Mouse (Mus musculus) Patski (cell line): Measurements from ENCODE around the gene Etnk2. TPM values are rescaled to one million over a fixed set of nuclear protein-coding genes. Genes with fewer than 3 reads are reported as not detected.
A peak's percentile ranks its signal among the peaks of the same experiment; 100 is the strongest.

Experiments
- ATAC-seq: fragments of 100-300 bp; one replicate; pipeline ENCODE4 v1.8.0; 2021
- CTCF ChIA-PET: fragments of 350-600 bp; sonication (Branson Sonifier 250); formaldehyde crosslinking; loops from one replicate; lab custom pipeline; 2022; ENCODE audit warnings: inconsistent platforms; lab: Charles Lee
- POLR2A ChIA-PET: fragments of 350-600 bp; sonication (Branson Sonifier 250); formaldehyde crosslinking; loops from one replicate; lab custom pipeline; 2022; ENCODE audit warnings: antibody characterized with exemption, inconsistent platforms; lab: Charles Lee
- DNase-seq: peaks from one replicate; pipeline ENCODE4 v3.0.0-alpha.2; 2011; ENCODE audit warnings: low read depth, low spot score
- H3K27me3 ChIP-seq: fragments of 371-371 bp; one replicate; pipeline ENCODE4 v1.5.1; 2021
- CTCF ChIP-seq: fragments of 100-300 bp; IDR thresholded peaks from one replicate; pipeline ENCODE4 v1.5.1; 2021
- in situ Hi-C: fragments of 300-500 bp; cut with MboI; formaldehyde crosslinking; loops from 3 replicates; pipeline ENCODE4 v1.11.1; 2018; ENCODE audit warnings: low pct_unique_long_range_greater_than_20kb, mixed read lengths
- polyA plus RNA-seq: library from polyadenylated mRNA; unstranded; gene quantifications from one replicate; pipeline ENCODE4 v1.2.3, GENCODE M21; 2021

The Etnk2 gene
- polyA plus RNA-seq, 1 experiment from 2014 or later = 0.51 TPM

GRCm38 (mm10) chr1:133421975-133422570 lies 58.7 kb downstream of the Etnk2 start:
- TF ChIP-seq CTCF = no peak

GRCm38 (mm10) chr1:133422615-133423161 lies 59.3 kb downstream of the Etnk2 start:
- ChIA-PET POLR2A (no interaction called here), CTCF (interaction anchor here (1.0 kb wide), 1 partner anchor 42 kb away, joined by 5 read pairs; no protein-coding TSS in a partner anchor)
- H3K27me3 ChIP-seq = peaks cover 14% of the 10 kb centered on the region
- in situ Hi-C loops = no loop called here
- no peak for TF ChIP-seq CTCF
- DNase-seq = no peak
- ATAC-seq = no peak

More at GRCm38 (mm10) chr1:133421975-133422570, 58.7 kb downstream of the Etnk2 start:
- CTCF ChIA-PET = interaction anchor here (1.0 kb wide), 1 partner anchor 42 kb away, joined by 5 read pairs; no protein-coding TSS in a partner anchor
- ATAC-seq (no peak), DNase-seq (no peak)
- in situ Hi-C loops = no loop called here
- H3K27me3 ChIP-seq = peaks cover 9% of the 10 kb centered on the region
- POLR2A ChIA-PET = no interaction called here

GRCm38 (mm10) chr1:133423166-133423542 lies 59.8 kb downstream of the Etnk2 start:
- CTCF ChIA-PET = interaction anchor here (1.0 kb wide), 1 partner anchor 43 kb away, joined by 5 read pairs; no protein-coding TSS in a partner anchor
- peaks cover 17% of the 10 kb centered on the region for H3K27me3 ChIP-seq
- ATAC-seq = peak; percentile 5
- POLR2A ChIA-PET = no interaction called here
- DNase-seq = no peak
- no peak for TF ChIP-seq CTCF
- in situ Hi-C loops = no loop called here

GRCm38 (mm10) chr1:133423543-133424480 lies 60.4 kb downstream of the Etnk2 start, which contains the start of gene Sox13:
Sox13 (minus strand) TSS chr1:133424377.
- peaks cover 22% of the 10 kb centered on the region for H3K27me3 ChIP-seq
- in situ Hi-C loops = no loop called here
- ChIA-PET POLR2A (no interaction called here), CTCF (no interaction called here)
- ATAC-seq (peak; percentile 46), DNase-seq (no peak)
- no peak for TF ChIP-seq CTCF

- no peak for TF ChIP-seq CTCF
- in situ Hi-C loops = no loop called here
- peaks cover 22% of the 10 kb centered on the region for H3K27me3 ChIP-seq
- ATAC-seq (no peak), DNase-seq (no peak)
- CTCF ChIA-PET = no interaction called here
- POLR2A ChIA-PET = no interaction called here
These were observed 61.3 kb downstream of the Etnk2 start for GRCm38 (mm10) chr1:133424547-133425140.

Other genes with a start within 250 kb of the Etnk2 start
- gene Ppp1r15b, start 232.4 kb upstream of the Etnk2 start, polyA plus RNA-seq = 44.2 TPM
- gene Plekha6, start 199.4 kb upstream of the Etnk2 start, polyA plus RNA-seq = 17.6 TPM
- 6.9 TPM for gene Golt1a, start 53.8 kb upstream of the Etnk2 start, polyA plus RNA-seq
- gene Kiss1, start 41.7 kb upstream of the Etnk2 start, polyA plus RNA-seq = not detected
- gene Ren1, start 13.1 kb upstream of the Etnk2 start, polyA plus RNA-seq = not detected
- 11.3 TPM for gene Sox13, start 60.8 kb downstream of the Etnk2 start, polyA plus RNA-seq
- gene Snrpe, start 246.7 kb downstream of the Etnk2 start, polyA plus RNA-seq = 209 TPM